Mouse (Mus musculus) E14TG2a.4 (cell line): Measurements from ENCODE around the gene Tex22.

Experiments
- H3K27me3 ChIP-seq: 2 replicates; pipeline ENCODE4 v1.6.1; 2014; ENCODE audit warnings: low read length, control low read depth; ENCODE audit not compliant: insufficient read depth
- H3K36me3 ChIP-seq: 2 replicates; pipeline ENCODE4 v1.6.1; 2014; ENCODE audit warnings: low read length, control low read depth; ENCODE audit not compliant: insufficient read depth
- H3K4me1 ChIP-seq: replicated peaks from 2 replicates; pipeline ENCODE4 v1.6.1; 2014; ENCODE audit warnings: low read depth, low read length, control low read depth
- H3K4me3 ChIP-seq: replicated peaks from 2 replicates; pipeline ENCODE4 v1.5.1; 2014; ENCODE audit warnings: mild to moderate bottlenecking, low read length
- H3K9me3 ChIP-seq: 2 replicates; pipeline ENCODE4 v1.6.1; 2014; ENCODE audit warnings: low read length, control low read depth
- CTCF ChIP-seq: conservative IDR thresholded peaks from 2 replicates; pipeline ENCODE4 v1.5.1; 2014; ENCODE audit warnings: low read length
- NANOG ChIP-seq: IDR thresholded peaks from 2 replicates; pipeline ENCODE4 v1.6.1; 2014; ENCODE audit warnings: borderline replicate concordance, low read length, mixed read lengths
- POU5F1 ChIP-seq: IDR thresholded peaks from 2 replicates; pipeline ENCODE4 v1.6.1; 2014; ENCODE audit warnings: low read length, borderline replicate concordance

The Tex22 gene

DNA sequence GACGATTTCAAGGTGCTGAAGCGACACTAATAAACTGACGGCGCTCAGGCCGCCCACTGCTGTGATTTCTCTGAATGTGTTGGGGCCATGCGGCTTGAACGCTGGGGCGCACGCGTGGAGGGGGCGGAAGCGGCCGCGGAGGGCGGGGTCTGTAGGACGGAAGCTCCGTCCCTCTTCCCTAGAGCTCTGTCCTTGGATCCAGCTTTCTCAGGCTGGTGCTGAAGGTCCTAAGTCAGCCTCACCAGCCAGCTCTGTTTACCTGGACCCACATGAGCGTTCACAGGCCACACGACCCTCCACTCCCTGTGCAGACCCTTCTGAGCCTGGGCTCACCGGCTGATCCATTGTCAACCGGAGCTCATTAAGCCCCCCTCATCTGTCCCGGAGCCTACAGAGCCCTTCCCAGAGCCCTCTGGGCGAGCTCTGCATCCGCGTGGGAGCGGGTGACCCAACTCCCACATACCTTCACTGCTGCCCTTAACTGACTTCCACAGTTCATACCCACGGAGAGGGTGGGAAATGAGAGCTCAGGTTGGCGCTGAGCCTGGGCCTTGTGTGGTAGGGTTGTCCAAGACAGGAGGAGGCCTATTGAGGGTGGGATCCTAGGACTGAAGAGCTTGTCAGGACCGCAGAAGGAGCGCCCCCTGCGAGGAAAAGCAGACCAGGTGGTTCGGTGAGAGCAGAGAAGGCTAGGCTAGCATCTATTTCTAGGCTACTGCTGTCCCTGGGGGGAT is at the start of gene Tex22:
TSS of gene Tex22 (plus strand) at position 174 of the 734 bp plus-strand sequence.
- H3K9me3 ChIP-seq: no peaks in the 10 kb centered on the region
- no peak for TF ChIP-seq NANOG
- no peak for TF ChIP-seq POU5F1
- TF ChIP-seq CTCF: no peak

GRCm38 (mm10) chr12:113026557-113026956 is 47.7 kb upstream of the Tex22 start:
- Histone ChIP-seq H3K4me1 (no peaks in the 10 kb centered on the region), H3K4me3 (no peak overlapping the region), H3K27me3 (no peaks in the 10 kb centered on the region), H3K36me3 (peaks cover 27% of the 10 kb centered on the region), H3K9me3 (no peaks in the 10 kb centered on the region)
- TF ChIP-seq CTCF: no peak
- no peak for TF ChIP-seq NANOG
- TF ChIP-seq POU5F1: no peak

More for the DNA sequence above, at the start of gene Tex22:
- peak within 1 kb of the TSS; percentile 80 for H3K4me3 ChIP-seq
- H3K4me1 ChIP-seq: peaks cover 33% of the 10 kb centered on the region
- no peaks in the 10 kb centered on the region for H3K27me3 ChIP-seq
- H3K36me3 ChIP-seq: peaks cover 28% of the 10 kb centered on the region

GRCm38 (mm10) chr12:113027495-113027894 is 46.8 kb upstream of the Tex22 start:
- no peaks in the 10 kb centered on the region for H3K27me3 ChIP-seq
- peaks cover 31% of the 10 kb centered on the region for H3K36me3 ChIP-seq
- H3K9me3 ChIP-seq: no peaks in the 10 kb centered on the region
- no peak for TF ChIP-seq POU5F1
- no peak for TF ChIP-seq NANOG
- no peak for TF ChIP-seq CTCF
- H3K4me3 ChIP-seq: no peak overlapping the region
- no peaks in the 10 kb centered on the region for H3K4me1 ChIP-seq

DNA sequence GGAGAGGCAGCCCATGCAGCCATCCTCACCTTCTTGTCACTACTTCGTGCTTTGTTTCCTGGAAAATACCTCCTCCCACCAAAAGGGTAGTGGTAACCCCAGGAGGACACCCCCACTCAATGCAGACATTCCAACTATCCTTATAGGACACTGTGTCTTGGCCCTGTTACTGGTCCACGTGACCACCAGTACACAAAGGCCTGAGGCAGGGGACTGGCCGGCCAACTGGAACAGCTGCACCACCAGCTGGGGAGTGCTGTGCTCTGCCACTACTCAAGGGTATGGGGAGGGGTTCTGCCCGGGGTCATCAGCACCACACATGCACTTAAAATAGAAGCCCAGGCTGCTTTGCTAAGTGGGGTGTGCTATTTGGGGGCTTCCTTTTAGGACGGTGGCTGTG is 46.2 kb upstream of the Tex22 start:
- H3K4me3 ChIP-seq: no peak overlapping the region
- TF ChIP-seq NANOG (no peak), POU5F1 (no peak), CTCF (no peak)

GRCm38 (mm10) chr12:113028898-113029297 is 45.4 kb upstream of the Tex22 start:
- Histone ChIP-seq H3K9me3 (no peaks in the 10 kb centered on the region), H3K27me3 (no peaks in the 10 kb centered on the region), H3K4me1 (no peaks in the 10 kb centered on the region), H3K36me3 (peaks cover 20% of the 10 kb centered on the region), H3K4me3 (no peak overlapping the region)
- no peak for TF ChIP-seq CTCF
- no peak for TF ChIP-seq NANOG
- no peak for TF ChIP-seq POU5F1

More for the DNA sequence above, 46.2 kb upstream of the Tex22 start:
- Histone ChIP-seq H3K36me3 (peaks cover 28% of the 10 kb centered on the region), H3K27me3 (no peaks in the 10 kb centered on the region), H3K9me3 (no peaks in the 10 kb centered on the region), H3K4me1 (no peaks in the 10 kb centered on the region)

DNA sequence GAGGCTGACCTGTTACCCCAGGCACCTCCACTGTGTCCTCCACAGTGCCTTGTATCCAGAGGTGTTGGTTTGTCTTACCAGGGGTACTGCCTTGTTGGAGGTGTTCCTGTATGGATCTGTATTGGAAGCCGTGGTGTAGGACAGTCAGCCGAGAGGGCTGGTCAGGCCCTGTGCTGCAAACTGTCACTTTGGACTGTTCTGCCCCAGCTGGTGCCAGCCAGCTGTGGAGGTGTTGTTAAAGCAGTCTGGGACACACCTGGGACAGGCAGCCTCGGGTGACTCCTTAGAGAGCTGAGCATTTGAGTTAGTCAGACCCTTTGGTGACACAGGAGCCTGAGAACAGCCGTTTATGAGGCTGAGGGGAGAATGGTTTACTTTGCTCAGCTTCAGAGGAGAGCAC is 44.3 kb upstream of the Tex22 start:
- no peaks in the 10 kb centered on the region for H3K9me3 ChIP-seq
- H3K27me3 ChIP-seq: no peaks in the 10 kb centered on the region
- no peak overlapping the region for H3K4me3 ChIP-seq
- H3K36me3 ChIP-seq: peaks cover 17% of the 10 kb centered on the region
- TF ChIP-seq POU5F1 (no peak), CTCF (no peak), NANOG (no peak)
- no peaks in the 10 kb centered on the region for H3K4me1 ChIP-seq

DNA sequence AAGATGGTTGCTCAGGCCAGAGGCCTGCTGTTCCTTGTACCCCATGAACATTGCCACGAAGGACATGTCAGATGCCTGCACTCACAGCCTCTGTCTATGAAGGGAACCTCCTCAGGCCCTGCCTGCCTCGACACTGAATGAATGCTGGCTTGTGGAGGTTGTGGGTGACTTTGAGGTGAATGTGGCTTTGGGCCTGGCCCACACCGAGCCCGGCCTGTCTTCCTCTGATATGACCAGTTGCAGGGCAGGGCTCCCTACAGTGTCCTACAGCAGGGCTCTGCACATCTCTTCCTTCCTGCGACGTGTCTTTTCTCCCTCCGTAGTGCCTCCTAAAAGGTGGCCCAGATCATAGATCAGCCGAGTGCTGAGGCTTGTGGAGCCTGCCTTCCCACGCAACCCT is 43.3 kb upstream of the Tex22 start:
- H3K4me3 ChIP-seq: no peak overlapping the region
- H3K27me3 ChIP-seq: no peaks in the 10 kb centered on the region
- peaks cover 17% of the 10 kb centered on the region for H3K36me3 ChIP-seq
- TF ChIP-seq NANOG (no peak), POU5F1 (no peak), CTCF (no peak)
- H3K9me3 ChIP-seq: no peaks in the 10 kb centered on the region
- H3K4me1 ChIP-seq: no peaks in the 10 kb centered on the region

DNA sequence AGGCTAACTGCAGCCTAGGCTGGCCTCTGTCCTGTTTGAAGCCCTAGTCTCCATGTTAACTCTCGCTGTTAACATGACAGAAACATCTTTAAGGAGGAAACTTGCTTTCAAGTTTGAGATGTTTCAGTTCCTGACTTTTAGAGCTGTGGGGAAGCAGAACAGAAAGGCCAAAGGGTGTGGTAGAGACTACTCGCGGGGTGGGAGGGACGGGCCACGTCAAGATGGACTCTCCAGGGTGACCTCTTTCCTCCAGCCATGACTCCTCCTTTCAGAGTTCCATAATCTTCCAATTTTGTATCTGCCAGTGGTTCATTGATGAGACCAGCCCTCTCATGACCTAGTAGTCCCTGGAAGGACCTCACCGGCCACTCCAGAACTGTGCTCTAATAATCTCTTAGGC is 42.9 kb upstream of the Tex22 start:
- TF ChIP-seq CTCF: no peak
- no peak for TF ChIP-seq POU5F1
- TF ChIP-seq NANOG: no peak
- peaks cover 17% of the 10 kb centered on the region for H3K36me3 ChIP-seq
- H3K4me1 ChIP-seq: no peaks in the 10 kb centered on the region
- no peak overlapping the region for H3K4me3 ChIP-seq
- no peaks in the 10 kb centered on the region for H3K27me3 ChIP-seq
- no peaks in the 10 kb centered on the region for H3K9me3 ChIP-seq

- no peaks in the 10 kb centered on the region for H3K9me3 ChIP-seq
- H3K27me3 ChIP-seq: no peaks in the 10 kb centered on the region
- peaks cover 16% of the 10 kb centered on the region for H3K36me3 ChIP-seq
- no peak overlapping the region for H3K4me3 ChIP-seq
- no peaks in the 10 kb centered on the region for H3K4me1 ChIP-seq
- TF ChIP-seq CTCF (no peak), POU5F1 (no peak), NANOG (no peak)
Measured at GRCm38 (mm10) chr12:113032296-113033250, 41.7 kb upstream of the Tex22 start.
